In the genomic region with DNA sequence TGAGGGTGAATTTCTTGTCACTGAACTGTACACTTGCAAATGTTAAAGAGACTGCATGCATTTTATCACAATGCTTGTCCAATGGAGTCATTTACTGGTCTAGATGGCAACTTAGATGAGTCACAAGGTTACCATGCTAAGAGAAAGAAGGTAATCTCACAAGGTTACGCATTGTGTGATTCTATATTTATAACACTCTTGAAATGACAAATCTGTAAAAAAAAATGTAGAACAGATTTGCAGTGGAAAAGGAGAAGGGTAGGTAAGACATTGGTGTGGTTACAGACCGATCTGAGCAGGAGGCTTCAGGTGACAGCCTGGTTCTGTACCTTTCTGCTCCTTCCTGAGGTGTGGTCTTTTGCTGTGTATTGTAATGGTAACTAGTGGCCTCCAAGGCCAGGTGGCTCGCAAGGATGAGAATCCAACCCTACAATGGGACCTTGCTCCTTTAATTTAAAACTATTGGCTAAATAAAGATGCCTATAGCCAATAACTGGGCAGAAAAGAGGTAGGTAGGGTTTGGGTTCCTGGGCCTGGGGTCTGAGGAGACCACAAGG, we compare ENCODE assay signal across 29 mouse cellular contexts. TPM values are rescaled to one million over a fixed set of nuclear protein-coding genes. Genes with fewer than 3 reads are reported as not detected.
"Had no signal": no experiment of that assay in that cellular context is flagged by ENCODE, and none has a peak within 500 bp of the region (broad histone marks: within the 10 kb centered on the region; RNA-seq: fewer than 3 reads in every experiment).

No protein-coding gene starts in this region.

- H3K36me3 ChIP-seq: midbrain, embryonic 15.5 days; neural tube, embryonic 15.5 days had no signal

- H3K9me3 ChIP-seq: limb, embryonic 15.5 days; midbrain, embryonic 12.5 days; midbrain, embryonic 15.5 days; neural tube, embryonic 12.5 days; neural tube, embryonic 15.5 days had no signal

- ATAC-seq: liver, postnatal 0 days; lung, postnatal 0 days; midbrain, embryonic 15.5 days had no signal

- H3K4me3 ChIP-seq: layer of hippocampus, adult 2 months; limb, embryonic 12.5 days; limb, embryonic 15.5 days; midbrain, embryonic 12.5 days; midbrain, embryonic 15.5 days; neural tube, embryonic 12.5 days; neural tube, embryonic 15.5 days had no signal

- H3K27ac ChIP-seq: kidney, postnatal 0 days; layer of hippocampus, adult 2 months; limb, embryonic 12.5 days; limb, embryonic 15.5 days; liver, embryonic 14.5 days; macrophage; midbrain, embryonic 12.5 days; midbrain, embryonic 15.5 days; neural tube, embryonic 12.5 days; neural tube, embryonic 15.5 days; stomach, postnatal 0 days had no signal

- DNase-seq: kidney, postnatal 25 days; layer of hippocampus, adult 9-11 months; left cerebral cortex, postnatal 4 days; liver, postnatal 0 days; right cerebral cortex, adult 18-20 months; thymus, adult 2 months; thymus, postnatal 14 days; thymus, postnatal 4 days had no signal

- H3K4me2 ChIP-seq: limb, embryonic 12.5 days; limb, embryonic 15.5 days; liver, embryonic 11.5 days; lung, embryonic 14.5 days; midbrain, embryonic 12.5 days; midbrain, embryonic 15.5 days; neural tube, embryonic 12.5 days; neural tube, embryonic 15.5 days had no signal

- H3K27me3 ChIP-seq: limb, embryonic 12.5 days; limb, embryonic 15.5 days; midbrain, embryonic 12.5 days; midbrain, embryonic 15.5 days; neural tube, embryonic 12.5 days; neural tube, embryonic 15.5 days had no signal

- H3K9ac ChIP-seq: limb, embryonic 12.5 days; limb, embryonic 15.5 days; liver, embryonic 14.5 days; liver, postnatal 0 days; lung, embryonic 14.5 days; midbrain, embryonic 12.5 days; midbrain, embryonic 15.5 days; neural tube, embryonic 12.5 days; neural tube, embryonic 15.5 days had no signal

RNA-seq across cellular contexts. Expression of a gene that starts 35.2 kb away (rescaled TPM):
- total RNA-seq: layer of hippocampus, adult 2 months; layer of hippocampus, postnatal 25 days; left cerebral cortex, adult 18-20 months; left cerebral cortex, postnatal 14 days; left cerebral cortex, postnatal 4 days; megakaryocyte, adult 5-6 weeks had no signal
- polyA plus RNA-seq: kidney, embryonic 14.5 days; large intestine, adult 2 months; limb, embryonic 12.5 days; limb, embryonic 15.5 days; liver, embryonic 11.5 days; liver, embryonic 14.5 days; liver, postnatal 0 days; lung, embryonic 14.5 days; lung, postnatal 0 days; macrophage; midbrain, embryonic 12.5 days; midbrain, embryonic 15.5 days; neural tube, embryonic 12.5 days; neural tube, embryonic 15.5 days; stomach, embryonic 14.5 days; stomach, postnatal 0 days had no signal
